Mouse (Mus musculus) ovary, postnatal 10 days (tissue): ENCODE measurements around the gene Nudt22.
"Not testable (repeated sequence)": the region's sequence is repeated elsewhere in the genome, so short reads cannot be mapped to it uniquely, and the experiment has no call there.

Source experiments
- DNase-seq: peaks from one replicate; pipeline ENCODE4 v3.0.0; 2022; ENCODE audit warnings: low spot score

Nudt22 gene

GRCm38 (mm10) chr19:6995255-6995991, 494 bp downstream of the Nudt22 start:
- no peak for DNase-seq

- no peak for DNase-seq
Observed at GRCm38 (mm10) chr19:6994489-6994888, 1.4 kb downstream of the Nudt22 start.

GRCm38 (mm10) chr19:6994002-6994401, 1.9 kb downstream of the Nudt22 start:
- DNase-seq: no peak

GRCm38 (mm10) chr19:6993011-6993770, 2.7 kb downstream of the Nudt22 start:
- DNase-seq: no peak

GRCm38 (mm10) chr19:6992011-6992858, 3.7 kb downstream of the Nudt22 start, which contains the start of gene Dnajc4:
TSS of gene Dnajc4 (minus strand) at chr19:6992572.
- DNase-seq: peak; percentile 80

- not testable (repeated sequence) for DNase-seq
Observed at GRCm38 (mm10) chr19:6991166-6991565, 4.8 kb downstream of the Nudt22 start.

- DNase-seq: no peak
Observed at GRCm38 (mm10) chr19:6990712-6991111, 5.2 kb downstream of the Nudt22 start.

GRCm38 (mm10) chr19:6989251-6989650, 6.7 kb downstream of the Nudt22 start:
- DNase-seq: no peak

- DNase-seq: no peak
Observed at GRCm38 (mm10) chr19:6987904-6988285, 8.0 kb downstream of the Nudt22 start.

- no peak for DNase-seq
Observed at GRCm38 (mm10) chr19:6987061-6987903, 8.6 kb downstream of the Nudt22 start, which contains the start of gene Vegfb. TSS of gene Vegfb (minus strand) at chr19:6987651.

- no peak for DNase-seq
Observed at GRCm38 (mm10) chr19:6985951-6986708, 9.8 kb downstream of the Nudt22 start.

GRCm38 (mm10) chr19:6985300-6985699, 10.6 kb downstream of the Nudt22 start:
- DNase-seq: no peak

GRCm38 (mm10) chr19:6983621-6984020, 12.3 kb downstream of the Nudt22 start:
- DNase-seq: no peak

GRCm38 (mm10) chr19:6981465-6981864, 14.5 kb downstream of the Nudt22 start:
- DNase-seq: no peak

GRCm38 (mm10) chr19:6980381-6981093, 15.4 kb downstream of the Nudt22 start, which contains the start of gene Fkbp2:
TSS of gene Fkbp2 (minus strand) at chr19:6980501.
- DNase-seq: peak; percentile 99

- peak; percentile 99 for DNase-seq
Observed at GRCm38 (mm10) chr19:6979486-6980380, 16.2 kb downstream of the Nudt22 start.

GRCm38 (mm10) chr19:6979001-6979479, 16.9 kb downstream of the Nudt22 start:
- no peak for DNase-seq

GRCm38 (mm10) chr19:6978639-6978974, 17.3 kb downstream of the Nudt22 start:
- no peak for DNase-seq
